Mouse (Mus musculus): ENCODE results near the gene Sympk.

DNA sequence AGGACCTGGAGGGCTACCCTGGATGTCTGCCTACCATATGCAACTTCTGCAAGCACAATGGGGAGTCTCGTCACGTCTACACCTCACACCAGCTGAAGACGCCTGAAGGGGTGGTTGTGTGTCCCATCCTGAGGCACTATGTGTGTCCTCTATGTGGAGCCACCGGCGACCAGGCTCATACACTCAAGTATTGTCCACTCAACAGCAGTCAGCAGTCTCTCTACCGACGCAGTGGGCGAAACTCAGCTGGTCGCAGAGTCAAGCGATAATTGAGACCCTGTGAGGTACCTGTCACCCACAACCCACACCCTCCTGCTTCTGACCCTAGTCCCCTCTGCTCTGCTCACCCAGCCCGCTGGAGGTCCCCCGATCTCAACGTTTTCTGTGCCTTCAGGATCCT is 36.4 kb upstream of the Sympk start:
- TF ChIP-seq USF2 (conservative IDR thresholded peaks at IDR 0.05; ENCODE audit: low read depth, low read length) (no peak), USF1 (IDR thresholded peaks at IDR 0.05; ENCODE audit: low read depth, low read length) (no peak), CTCF (conservative IDR thresholded peaks at IDR 0.05 in 1 of 2, IDR thresholded peaks at IDR 0.05 in 1 of 2; ENCODE audit: low read depth in 2 of 2, low read length in 2 of 2) (no peak), MAZ (IDR thresholded peaks at IDR 0.05; ENCODE audit: low read depth, low read length) (no peak), ZNF384 (IDR thresholded peaks at IDR 0.05; ENCODE audit: low read depth, low read length) (no peak), POLR2A (IDR thresholded peaks at IDR 0.05; ENCODE audit: low read depth, low read length) (no peak), JUND (conservative IDR thresholded peaks at IDR 0.05; ENCODE audit: low read depth, low read length) (no peak), IRF4 (IDR thresholded peaks at IDR 0.05; ENCODE audit: low read depth, low read length) (no peak), MEF2A (IDR thresholded peaks at IDR 0.05; ENCODE audit: borderline replicate concordance, low read depth, low read length) (no peak)

Measured in CH12.LX (cell line).